Mouse (Mus musculus): ENCODE results near the gene Krtap4-7.

GRCm38 (mm10) chr11:99690463-99690862, 46.6 kb upstream of the Krtap4-7 start, which contains the start of gene Gm14190:
- no peak for TF ChIP-seq CTCF (IDR thresholded peaks at IDR 0.05; ENCODE audit: low read depth)
- TF ChIP-seq EP300 (IDR thresholded peaks at IDR 0.05; ENCODE audit: low read depth), result no peak

Data from heart, postnatal 0 days (tissue).